Mouse (Mus musculus): ENCODE results near the gene Psd.

DNA sequence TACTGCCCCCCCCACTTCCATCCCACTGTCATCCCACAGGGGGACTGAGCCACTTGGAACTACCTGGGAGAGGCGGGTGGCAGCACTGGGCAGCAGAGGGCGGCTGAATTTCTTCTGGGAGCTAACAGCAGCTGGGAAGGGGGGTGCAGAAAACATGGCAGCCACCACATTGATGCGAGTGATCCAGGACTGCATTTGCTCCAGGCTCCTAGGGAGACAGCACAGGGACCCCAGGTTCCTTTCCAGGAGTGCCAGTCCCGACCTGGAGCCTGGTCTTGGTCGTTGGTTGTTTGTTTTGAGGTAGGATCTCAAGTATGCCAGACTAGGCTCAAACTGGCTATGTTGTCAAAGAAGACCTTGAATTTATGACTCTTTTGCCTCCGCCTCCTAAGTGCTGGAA lies 13.4 kb downstream of the Psd start:
- TF ChIP-seq CTCF (IDR thresholded peaks at IDR 0.05), result no peak
- no peak for TF ChIP-seq POLR2A (IDR thresholded peaks at IDR 0.05; ENCODE audit: insufficient read depth, low read depth, low read length)
- no peak for TF ChIP-seq EP300 (IDR thresholded peaks at IDR 0.05; ENCODE audit: insufficient read depth, low read depth, low read length)

All from heart, adult 2 months (tissue).